Mouse (Mus musculus): ENCODE measurements around the gene Mrpl14.

- no peak for TF ChIP-seq CTCF (IDR thresholded peaks at IDR 0.05; ENCODE audit: low read depth, low read length)
- TF ChIP-seq POLR2A (IDR thresholded peaks at IDR 0.05; ENCODE audit: extremely low read depth, insufficient read depth, low read length): no peak
Observed at GRCm38 (mm10) chr17:45737078-45737601, 51.0 kb downstream of the Mrpl14 start.

All from liver, adult 2 months (tissue).